Mouse (Mus musculus) heart, postnatal 4 days (tissue): ENCODE results near the gene Srpx2. TPM values are rescaled to one million over a fixed set of nuclear protein-coding genes. Genes with fewer than 3 reads are reported as not detected.

Experiments
- total RNA-seq, 2 experiments: library from RNA; stranded (reverse); gene quantifications; 2 replicates each; pipeline ENCODE4 v1.2.3; 2021

Gene Srpx2
- total RNA-seq, 2 experiments from 2014 or later: 10.0 to 10.4 TPM

Other genes starting within 250 kb of the Srpx2 start
- 10 to 100 TPM; 16.4 to 16.6 TPM for gene Pcdh19, start 219.4 kb upstream of the Srpx2 start, total RNA-seq
- under 1 TPM; 0.25 to 0.45 TPM for gene Tnmd, start 57.4 kb upstream of the Srpx2 start, total RNA-seq
- 10 to 100 TPM; 47.2 to 49.9 TPM for gene Tspan6, start 10.0 kb upstream of the Srpx2 start, total RNA-seq
- gene Sytl4, start 73.4 kb downstream of the Srpx2 start, total RNA-seq: 1 to 10 TPM; 2.5 to 3.7 TPM
- 10 to 100 TPM; 28.7 to 29.2 TPM for gene Cstf2, start 150.8 kb downstream of the Srpx2 start, total RNA-seq